Mouse (Mus musculus): ENCODE data around the gene Eps8l2.

DNA sequence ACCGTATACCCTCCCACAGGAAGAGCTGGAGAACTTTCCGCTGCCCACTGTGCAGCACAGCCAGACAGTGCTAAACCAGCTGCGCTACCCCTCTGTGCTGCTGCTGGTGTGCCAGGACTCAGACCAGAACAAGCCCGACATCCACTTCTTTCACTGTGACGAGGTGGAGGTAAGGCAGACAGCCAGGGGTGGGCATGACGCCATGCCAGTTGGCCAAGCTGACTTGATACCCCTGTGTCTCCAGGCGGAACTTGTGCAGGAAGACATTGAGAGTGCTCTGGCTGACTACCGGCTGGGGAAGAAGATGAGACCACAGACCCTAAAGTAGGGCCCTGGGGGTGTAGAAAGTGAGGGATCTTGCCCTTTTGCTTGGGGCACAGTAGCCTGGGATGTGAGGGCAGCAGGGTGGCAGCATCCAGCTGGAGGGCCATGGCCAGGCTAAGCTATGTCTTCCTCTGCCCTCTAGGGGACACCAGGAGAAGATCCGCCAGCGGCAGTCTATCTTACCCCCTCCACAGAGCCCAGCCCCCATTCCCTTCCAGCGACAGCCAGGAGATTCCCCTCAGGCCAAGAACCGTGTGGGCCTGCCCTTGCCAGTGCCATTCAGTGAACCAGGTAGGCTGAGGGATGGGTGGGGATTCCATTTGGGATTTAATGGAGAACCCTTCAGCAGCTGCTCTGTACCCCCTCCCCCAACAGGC is 17.1 kb downstream of the Eps8l2 start:
- TF ChIP-seq CTCF (IDR thresholded peaks at IDR 0.05; ENCODE audit: low read depth, low read length) (peak; percentile 51), EP300 (IDR thresholded peaks at IDR 0.05; ENCODE audit: insufficient read depth, low read depth, low read length) (no peak)
